Mouse (Mus musculus) cortical plate, adult 2 months (tissue): ENCODE data around the gene Nfat5.

Experiments
- CTCF ChIP-seq: fragments of 200-500 bp; IDR thresholded peaks from 2 replicates; pipeline ENCODE4 v1.5.1; 2011; ENCODE audit warnings: mild to moderate bottlenecking, control low read depth, low read length; ENCODE audit not compliant: insufficient read depth; ENCODE audit errors: extremely low read depth
- POLR2A ChIP-seq: fragments of 200-500 bp; IDR thresholded peaks from 2 replicates; pipeline ENCODE4 v1.6.1; 2011; ENCODE audit warnings: mild to moderate bottlenecking, low read length, control low read depth; ENCODE audit not compliant: insufficient read depth; ENCODE audit errors: extremely low read depth

DNA sequence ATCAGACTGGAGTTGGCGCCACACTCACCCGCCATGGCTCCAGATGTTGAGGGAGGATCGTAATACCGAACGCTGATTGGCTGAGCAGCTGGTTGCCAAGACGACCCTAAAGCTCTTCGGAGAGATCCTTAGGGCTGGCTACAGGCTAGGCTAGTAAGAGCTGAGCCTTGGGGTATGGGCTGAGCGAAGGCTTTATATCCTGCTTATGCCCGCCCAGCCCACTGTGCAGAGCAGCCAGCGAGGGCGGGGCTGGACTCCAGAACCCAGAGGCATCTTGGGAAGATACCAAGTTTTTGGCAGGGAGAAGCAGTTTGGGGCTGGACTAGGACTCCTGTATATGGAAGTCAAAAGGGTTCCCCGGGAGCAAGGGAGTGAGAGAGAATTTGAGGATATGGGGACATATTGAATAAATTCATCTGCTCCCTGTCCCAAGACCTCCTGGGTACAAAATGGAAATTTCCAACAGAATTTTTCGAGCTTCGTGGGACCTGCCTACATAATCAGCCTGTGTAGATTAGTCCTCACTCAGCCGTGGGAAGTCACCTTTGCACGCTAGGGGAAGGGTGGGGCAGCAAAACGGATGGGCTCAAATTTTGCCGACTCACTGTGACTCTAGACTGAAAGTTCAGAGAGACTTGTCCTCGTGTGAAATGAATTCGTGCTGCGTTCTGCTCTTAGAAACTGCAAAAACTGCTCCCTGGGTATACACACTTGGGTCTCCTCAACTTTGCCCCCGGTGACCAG, 109.9 kb downstream of the Nfat5 start, which contains the start of gene Nqo1:
- no peak for TF ChIP-seq CTCF
- peak; percentile 45; the same call in 1 of the 2 replicates for TF ChIP-seq POLR2A
